Mouse (Mus musculus): ENCODE results near the gene Sorbs2. TPM values are rescaled to one million over a fixed set of nuclear protein-coding genes. Genes with fewer than 3 reads are reported as not detected.

The Sorbs2 gene
- polyA plus RNA-seq, 1 experiment from 2014 or later = not detected

GRCm38 (mm10) chr8:45540513-45540912 lies 32.9 kb downstream of the Sorbs2 start:
- WGBS (ENCODE audit: missing documents) = 89% methylated on average over 5 of the region's 5 CpGs
- H3K27ac ChIP-seq = no peak overlapping the region
- no peaks in the 10 kb centered on the region for H3K36me3 ChIP-seq (ENCODE audit: inconsistent target)
- H3K4me3 ChIP-seq (ENCODE audit: inconsistent target) = no peak overlapping the region
- H3K79me2 ChIP-seq (ENCODE audit: inconsistent target) = no peaks in the 10 kb centered on the region

GRCm38 (mm10) chr8:45552175-45552574 lies 44.6 kb downstream of the Sorbs2 start:
- WGBS (ENCODE audit: missing documents) = 92% methylated on average over 3 of the region's 3 CpGs
- Histone ChIP-seq H3K27ac (no peak overlapping the region), H3K4me3 (ENCODE audit: inconsistent target) (no peak overlapping the region), H3K79me2 (ENCODE audit: inconsistent target) (no peaks in the 10 kb centered on the region), H3K36me3 (ENCODE audit: inconsistent target) (no peaks in the 10 kb centered on the region)

- Histone ChIP-seq H3K4me3 (ENCODE audit: inconsistent target) (no peak overlapping the region), H3K27ac (no peak overlapping the region), H3K79me2 (ENCODE audit: inconsistent target) (no peaks in the 10 kb centered on the region), H3K36me3 (ENCODE audit: inconsistent target) (no peaks in the 10 kb centered on the region)
- WGBS (ENCODE audit: missing documents) = 90% methylated on average over 4 of the region's 4 CpGs
Measured at GRCm38 (mm10) chr8:45554627-45555026, 47.0 kb downstream of the Sorbs2 start.

- H3K36me3 ChIP-seq (ENCODE audit: inconsistent target) = no peaks in the 10 kb centered on the region
- 73% methylated on average over 3 of the region's 3 CpGs for WGBS (ENCODE audit: missing documents)
- H3K4me3 ChIP-seq (ENCODE audit: inconsistent target) = no peak overlapping the region
Measured at GRCm38 (mm10) chr8:45557936-45558335, 50.3 kb downstream of the Sorbs2 start.

GRCm38 (mm10) chr8:45558426-45558825 lies 50.8 kb downstream of the Sorbs2 start:
- 91% methylated on average over 5 of the region's 5 CpGs for WGBS (ENCODE audit: missing documents)
- Histone ChIP-seq H3K27ac (no peak overlapping the region), H3K4me3 (ENCODE audit: inconsistent target) (no peak overlapping the region), H3K36me3 (ENCODE audit: inconsistent target) (no peaks in the 10 kb centered on the region), H3K79me2 (ENCODE audit: inconsistent target) (no peaks in the 10 kb centered on the region)

More at GRCm38 (mm10) chr8:45557936-45558335, 50.3 kb downstream of the Sorbs2 start:
- Histone ChIP-seq H3K79me2 (ENCODE audit: inconsistent target) (no peaks in the 10 kb centered on the region), H3K27ac (no peak overlapping the region)

GRCm38 (mm10) chr8:45559176-45559820 lies 51.7 kb downstream of the Sorbs2 start:
- Histone ChIP-seq H3K27ac (no peak overlapping the region), H3K36me3 (ENCODE audit: inconsistent target) (no peaks in the 10 kb centered on the region), H3K79me2 (ENCODE audit: inconsistent target) (no peaks in the 10 kb centered on the region), H3K4me3 (ENCODE audit: inconsistent target) (no peak overlapping the region)
- WGBS (ENCODE audit: missing documents) = 84% methylated on average over 6 of the region's 6 CpGs

- Histone ChIP-seq H3K4me3 (ENCODE audit: inconsistent target) (no peak overlapping the region), H3K36me3 (ENCODE audit: inconsistent target) (no peaks in the 10 kb centered on the region), H3K27ac (no peak overlapping the region), H3K79me2 (ENCODE audit: inconsistent target) (no peaks in the 10 kb centered on the region)
- 86% methylated on average over 1 of the region's 1 CpGs for WGBS (ENCODE audit: missing documents)
Measured at GRCm38 (mm10) chr8:45565189-45565588, 57.6 kb downstream of the Sorbs2 start.

- 89% methylated on average over 4 of the region's 4 CpGs for WGBS (ENCODE audit: missing documents)
- Histone ChIP-seq H3K27ac (no peak overlapping the region), H3K36me3 (ENCODE audit: inconsistent target) (no peaks in the 10 kb centered on the region), H3K4me3 (ENCODE audit: inconsistent target) (no peak overlapping the region), H3K79me2 (ENCODE audit: inconsistent target) (no peaks in the 10 kb centered on the region)
Measured at GRCm38 (mm10) chr8:45570117-45570516, 62.5 kb downstream of the Sorbs2 start.

- Histone ChIP-seq H3K79me2 (ENCODE audit: inconsistent target) (no peaks in the 10 kb centered on the region), H3K36me3 (ENCODE audit: inconsistent target) (no peaks in the 10 kb centered on the region), H3K27ac (no peak overlapping the region), H3K4me3 (ENCODE audit: inconsistent target) (no peak overlapping the region)
- WGBS (ENCODE audit: missing documents) = 81% methylated on average over 7 of the region's 7 CpGs
Measured at GRCm38 (mm10) chr8:45579714-45580543, 72.3 kb downstream of the Sorbs2 start.

- Histone ChIP-seq H3K27ac (no peak overlapping the region), H3K4me3 (ENCODE audit: inconsistent target) (no peak overlapping the region), H3K79me2 (ENCODE audit: inconsistent target) (no peaks in the 10 kb centered on the region), H3K36me3 (ENCODE audit: inconsistent target) (no peaks in the 10 kb centered on the region)
- 46% methylated on average over 3 of the region's 3 CpGs for WGBS (ENCODE audit: missing documents)
Measured at GRCm38 (mm10) chr8:45580544-45580866, 72.9 kb downstream of the Sorbs2 start.

GRCm38 (mm10) chr8:45583856-45584255 lies 76.3 kb downstream of the Sorbs2 start:
- 100% methylated on average over 1 of the region's 1 CpGs for WGBS (ENCODE audit: missing documents)

GRCm38 (mm10) chr8:45584390-45585052 lies 76.9 kb downstream of the Sorbs2 start:
- H3K27ac ChIP-seq = no peak overlapping the region
- 88% methylated on average over 9 of the region's 9 CpGs for WGBS (ENCODE audit: missing documents)
- H3K36me3 ChIP-seq (ENCODE audit: inconsistent target) = no peaks in the 10 kb centered on the region
- no peaks in the 10 kb centered on the region for H3K79me2 ChIP-seq (ENCODE audit: inconsistent target)
- H3K4me3 ChIP-seq (ENCODE audit: inconsistent target) = no peak overlapping the region

More at GRCm38 (mm10) chr8:45583856-45584255, 76.3 kb downstream of the Sorbs2 start:
- no peaks in the 10 kb centered on the region for H3K79me2 ChIP-seq (ENCODE audit: inconsistent target)
- H3K36me3 ChIP-seq (ENCODE audit: inconsistent target) = no peaks in the 10 kb centered on the region
- H3K27ac ChIP-seq = no peak overlapping the region
- no peak overlapping the region for H3K4me3 ChIP-seq (ENCODE audit: inconsistent target)

GRCm38 (mm10) chr8:45585158-45585557 lies 77.6 kb downstream of the Sorbs2 start:
- H3K79me2 ChIP-seq (ENCODE audit: inconsistent target) = no peaks in the 10 kb centered on the region
- H3K4me3 ChIP-seq (ENCODE audit: inconsistent target) = no peak overlapping the region
- 72% methylated on average over 4 of the region's 4 CpGs for WGBS (ENCODE audit: missing documents)
- no peak overlapping the region for H3K27ac ChIP-seq
- H3K36me3 ChIP-seq (ENCODE audit: inconsistent target) = no peaks in the 10 kb centered on the region

GRCm38 (mm10) chr8:45587011-45587410 lies 79.4 kb downstream of the Sorbs2 start:
- Histone ChIP-seq H3K27ac (no peak overlapping the region), H3K79me2 (ENCODE audit: inconsistent target) (no peaks in the 10 kb centered on the region), H3K4me3 (ENCODE audit: inconsistent target) (no peak overlapping the region), H3K36me3 (ENCODE audit: inconsistent target) (no peaks in the 10 kb centered on the region)
- WGBS (ENCODE audit: missing documents) = 94% methylated on average over 9 of the region's 9 CpGs

GRCm38 (mm10) chr8:45591888-45592287 lies 84.3 kb downstream of the Sorbs2 start:
- H3K27ac ChIP-seq = no peak overlapping the region
- no peaks in the 10 kb centered on the region for H3K79me2 ChIP-seq (ENCODE audit: inconsistent target)
- 96% methylated on average over 4 of the region's 4 CpGs for WGBS (ENCODE audit: missing documents)
- no peaks in the 10 kb centered on the region for H3K36me3 ChIP-seq (ENCODE audit: inconsistent target)
- H3K4me3 ChIP-seq (ENCODE audit: inconsistent target) = no peak overlapping the region

Measured in macrophage (primary cell).